Mouse (Mus musculus) limb, embryonic 15.5 days (tissue): Measurements from ENCODE around the gene Trub1. TPM values are rescaled to one million over a fixed set of nuclear protein-coding genes. Genes with fewer than 3 reads are reported as not detected.

Experiments used
- ATAC-seq: fragments of 200-750 bp; cut with Nextera tagmentation; 2 replicates; pipeline ENCODE4 v1.8.0; 2017; ENCODE audit warnings: low read depth, moderate TSS enrichment; ENCODE audit not compliant: insufficient number of reproducible peaks, low FRiP score, low TSS enrichment
- H3K27ac ChIP-seq: fragments of 300-500 bp; sonication (generic); 2 replicates; pipeline ENCODE4 v1.5.1; 2015; ENCODE audit warnings: moderate library complexity, mild to moderate bottlenecking, inconsistent platforms
- H3K27me3 ChIP-seq: fragments of 300-500 bp; sonication (generic); 2 replicates; pipeline ENCODE4 v1.6.1; 2015; ENCODE audit warnings: inconsistent platforms
- H3K36me3 ChIP-seq: fragments of 300-500 bp; sonication (generic); 2 replicates; pipeline ENCODE4 v1.6.1; 2015; ENCODE audit warnings: inconsistent platforms
- H3K4me1 ChIP-seq: fragments of 300-500 bp; sonication (generic); 2 replicates; pipeline ENCODE4 v1.6.1; 2015; ENCODE audit warnings: inconsistent platforms
- H3K4me2 ChIP-seq: fragments of 300-500 bp; sonication (generic); 2 replicates; pipeline ENCODE4 v1.6.1; 2015; ENCODE audit warnings: mild to moderate bottlenecking, inconsistent platforms
- H3K4me3 ChIP-seq: fragments of 300-500 bp; sonication (generic); 2 replicates; pipeline ENCODE4 v1.5.1; 2015; ENCODE audit warnings: mild to moderate bottlenecking, inconsistent platforms
- H3K9ac ChIP-seq: fragments of 300-500 bp; sonication (generic); 2 replicates; pipeline ENCODE4 v1.6.1; 2015; ENCODE audit warnings: inconsistent platforms
- H3K9me3 ChIP-seq: fragments of 300-500 bp; sonication (generic); 2 replicates; pipeline ENCODE4 v1.6.1; 2016; ENCODE audit warnings: inconsistent platforms
- WGBS: fragments of 180-500 bp; shearing (Covaris S2); methylation state at CpG from one replicate; pipeline ENCODE4 v1.1.7; 2015; 5-methylcytosine and 5-hydroxymethylcytosine counted together
- polyA plus RNA-seq: library from polyadenylated mRNA; unstranded; fragments of >200 nt; fragmentation: Nextera tagmentation; extraction: Ambion mirVana; gene quantifications from 2 replicates; pipeline ENCODE4 v1.2.1, GENCODE M21; 2015

Trub1 gene
- polyA plus RNA-seq, 1 experiment from 2014 or later, result 24.0 TPM

- Histone ChIP-seq H3K9ac (no peak overlapping the region), H3K4me3 (no peak overlapping the region), H3K27me3 (no peaks in the 10 kb centered on the region), H3K27ac (no peak overlapping the region), H3K4me2 (no peak overlapping the region), H3K36me3 (no peaks in the 10 kb centered on the region), H3K9me3 (no peaks in the 10 kb centered on the region), H3K4me1 (no peaks in the 10 kb centered on the region; the same call in 1 of the 2 replicates)
- no peak for ATAC-seq
- WGBS, result 92% methylated on average over 8 of the region's 8 CpGs
Observed at GRCm38 (mm10) chr19:57426841-57427240, 25.9 kb upstream of the Trub1 start.

GRCm38 (mm10) chr19:57427756-57428438 lies 24.8 kb upstream of the Trub1 start:
- no peak overlapping the region for H3K9ac ChIP-seq
- ATAC-seq, result no peak
- 64% methylated on average over 14 of the region's 14 CpGs for WGBS

GRCm38 (mm10) chr19:57428641-57429040 lies 24.1 kb upstream of the Trub1 start:
- Histone ChIP-seq H3K9me3 (no peaks in the 10 kb centered on the region), H3K27ac (no peak overlapping the region), H3K4me2 (no peak overlapping the region), H3K4me3 (no peak overlapping the region), H3K9ac (no peak overlapping the region), H3K4me1 (no peaks in the 10 kb centered on the region; the same call in 1 of the 2 replicates), H3K27me3 (no peaks in the 10 kb centered on the region), H3K36me3 (no peaks in the 10 kb centered on the region)
- WGBS, result 81% methylated on average over 3 of the region's 3 CpGs
- ATAC-seq, result no peak

More at GRCm38 (mm10) chr19:57427756-57428438, 24.8 kb upstream of the Trub1 start:
- no peaks in the 10 kb centered on the region for H3K9me3 ChIP-seq
- no peak overlapping the region for H3K4me3 ChIP-seq
- no peaks in the 10 kb centered on the region for H3K27me3 ChIP-seq
- H3K27ac ChIP-seq, result no peak overlapping the region
- no peaks in the 10 kb centered on the region for H3K36me3 ChIP-seq
- no peak overlapping the region for H3K4me2 ChIP-seq
- no peaks in the 10 kb centered on the region; the same call in 1 of the 2 replicates for H3K4me1 ChIP-seq

GRCm38 (mm10) chr19:57429926-57430325 lies 22.8 kb upstream of the Trub1 start:
- H3K4me3 ChIP-seq, result no peak overlapping the region
- H3K27me3 ChIP-seq, result no peaks in the 10 kb centered on the region
- WGBS, result 65% methylated on average over 6 of the region's 6 CpGs
- H3K9me3 ChIP-seq, result no peaks in the 10 kb centered on the region
- no peak overlapping the region for H3K4me2 ChIP-seq
- H3K9ac ChIP-seq, result no peak overlapping the region
- H3K27ac ChIP-seq, result no peak overlapping the region
- no peaks in the 10 kb centered on the region for H3K36me3 ChIP-seq
- ATAC-seq, result no peak
- no peaks in the 10 kb centered on the region; the same call in 1 of the 2 replicates for H3K4me1 ChIP-seq

GRCm38 (mm10) chr19:57431476-57431875 lies 21.2 kb upstream of the Trub1 start:
- WGBS, result 28% methylated on average over 6 of the region's 6 CpGs
- Histone ChIP-seq H3K4me2 (no peak overlapping the region), H3K27ac (no peak overlapping the region), H3K4me1 (peaks cover 2% of the 10 kb centered on the region), H3K36me3 (no peaks in the 10 kb centered on the region), H3K4me3 (no peak overlapping the region), H3K9ac (no peak overlapping the region), H3K9me3 (no peaks in the 10 kb centered on the region), H3K27me3 (no peaks in the 10 kb centered on the region)
- no peak for ATAC-seq

GRCm38 (mm10) chr19:57434024-57434423 lies 18.7 kb upstream of the Trub1 start:
- 73% methylated on average over 6 of the region's 6 CpGs for WGBS

GRCm38 (mm10) chr19:57436586-57437021 lies 16.1 kb upstream of the Trub1 start:
- no peak overlapping the region for H3K4me3 ChIP-seq
- no peak overlapping the region; the same call in 1 of the 2 replicates for H3K27ac ChIP-seq
- H3K4me1 ChIP-seq, result peaks cover 16% of the 10 kb centered on the region
- H3K36me3 ChIP-seq, result no peaks in the 10 kb centered on the region
- H3K4me2 ChIP-seq, result no peak overlapping the region
- no peak for ATAC-seq
- WGBS, result 41% methylated on average over 10 of the region's 10 CpGs
- no peak overlapping the region for H3K9ac ChIP-seq
- no peaks in the 10 kb centered on the region for H3K27me3 ChIP-seq
- no peaks in the 10 kb centered on the region for H3K9me3 ChIP-seq

More at GRCm38 (mm10) chr19:57434024-57434423, 18.7 kb upstream of the Trub1 start:
- Histone ChIP-seq H3K4me3 (no peak overlapping the region), H3K27me3 (no peaks in the 10 kb centered on the region), H3K9ac (no peak overlapping the region), H3K9me3 (no peaks in the 10 kb centered on the region), H3K4me2 (no peak overlapping the region), H3K27ac (no peak overlapping the region), H3K4me1 (peaks cover 6% of the 10 kb centered on the region), H3K36me3 (no peaks in the 10 kb centered on the region)
- no peak for ATAC-seq

- Histone ChIP-seq H3K36me3 (no peaks in the 10 kb centered on the region), H3K4me1 (peaks cover 18% of the 10 kb centered on the region), H3K27me3 (no peaks in the 10 kb centered on the region), H3K4me2 (no peak overlapping the region), H3K9ac (no peak overlapping the region), H3K9me3 (no peaks in the 10 kb centered on the region), H3K4me3 (no peak overlapping the region), H3K27ac (no peak overlapping the region)
- whole genome bisulfite sequencing, result 33% methylated on average over 7 of the region's 7 CpGs
- no peak for ATAC-seq
Observed at GRCm38 (mm10) chr19:57437042-57437441, 15.7 kb upstream of the Trub1 start.

- peaks cover 24% of the 10 kb centered on the region for H3K4me1 ChIP-seq
- no peak overlapping the region for H3K27ac ChIP-seq
- H3K36me3 ChIP-seq, result no peaks in the 10 kb centered on the region
- 97% methylated on average over 5 of the region's 5 CpGs for WGBS
- H3K9ac ChIP-seq, result no peak overlapping the region
- H3K4me3 ChIP-seq, result no peak overlapping the region
- no peaks in the 10 kb centered on the region for H3K27me3 ChIP-seq
- H3K4me2 ChIP-seq, result no peak overlapping the region
- ATAC-seq, result no peak
- H3K9me3 ChIP-seq, result no peaks in the 10 kb centered on the region
Observed at GRCm38 (mm10) chr19:57439296-57439695, 13.4 kb upstream of the Trub1 start.

- Histone ChIP-seq H3K9me3 (no peaks in the 10 kb centered on the region), H3K27me3 (no peaks in the 10 kb centered on the region), H3K9ac (no peak overlapping the region), H3K4me1 (peaks cover 22% of the 10 kb centered on the region), H3K4me2 (no peak overlapping the region; the same call in 1 of the 2 replicates), H3K27ac (no peak overlapping the region), H3K36me3 (no peaks in the 10 kb centered on the region), H3K4me3 (no peak overlapping the region)
- ATAC-seq, result no peak
- WGBS, result 20% methylated on average over 7 of the region's 7 CpGs
Observed at GRCm38 (mm10) chr19:57441501-57441900, 11.2 kb upstream of the Trub1 start.

GRCm38 (mm10) chr19:57442936-57443657 lies 9.6 kb upstream of the Trub1 start:
- no peak for ATAC-seq
- no peak overlapping the region for H3K4me3 ChIP-seq
- no peaks in the 10 kb centered on the region for H3K27me3 ChIP-seq
- 44% methylated on average over 8 of the region's 8 CpGs for WGBS
- no peak overlapping the region for H3K4me2 ChIP-seq
- no peaks in the 10 kb centered on the region for H3K9me3 ChIP-seq
- no peak overlapping the region for H3K27ac ChIP-seq
- no peak overlapping the region for H3K9ac ChIP-seq
- H3K4me1 ChIP-seq, result peaks cover 18% of the 10 kb centered on the region
- H3K36me3 ChIP-seq, result no peaks in the 10 kb centered on the region

GRCm38 (mm10) chr19:57445049-57445448 lies 7.7 kb upstream of the Trub1 start:
- H3K27me3 ChIP-seq, result no peaks in the 10 kb centered on the region
- peaks cover 18% of the 10 kb centered on the region for H3K4me1 ChIP-seq
- no peaks in the 10 kb centered on the region for H3K36me3 ChIP-seq
- no peak for ATAC-seq
- no peak overlapping the region for H3K27ac ChIP-seq
- no peak overlapping the region for H3K4me3 ChIP-seq
- no peaks in the 10 kb centered on the region for H3K9me3 ChIP-seq
- no peak overlapping the region for H3K9ac ChIP-seq
- no peak overlapping the region for H3K4me2 ChIP-seq
- WGBS, result 46% methylated on average over 5 of the region's 5 CpGs
